Mouse (Mus musculus) intestine, embryonic 16.5 days (tissue): ENCODE results near the gene Zfp105. TPM values are rescaled to one million over a fixed set of nuclear protein-coding genes. Genes with fewer than 3 reads are reported as not detected.

Experiments
- ATAC-seq: fragments of 200-750 bp; cut with Nextera tagmentation; 2 replicates; pipeline ENCODE4 v1.8.0; 2017; ENCODE audit warnings: moderate TSS enrichment, moderate library complexity
- H3K27ac ChIP-seq: fragments of 300-500 bp; sonication (generic); 2 replicates; pipeline ENCODE4 v1.5.1; 2014; ENCODE audit warnings: mild to moderate bottlenecking, low read length
- H3K27me3 ChIP-seq: fragments of 300-500 bp; sonication (generic); replicated peaks from 2 replicates; pipeline ENCODE4 v1.6.1; 2014; ENCODE audit warnings: low read length, control low read depth, mixed read lengths; ENCODE audit not compliant: control insufficient read depth, insufficient read depth
- H3K36me3 ChIP-seq: fragments of 300-500 bp; sonication (generic); 2 replicates; pipeline ENCODE4 v1.6.1; 2014; ENCODE audit warnings: low read length, control low read depth; ENCODE audit not compliant: control insufficient read depth, insufficient read depth
- H3K4me1 ChIP-seq: fragments of 300-500 bp; sonication (generic); 2 replicates; pipeline ENCODE4 v1.6.1; 2014; ENCODE audit warnings: low read length, control low read depth, mixed read lengths; ENCODE audit not compliant: control insufficient read depth, insufficient read depth
- H3K4me2 ChIP-seq: fragments of 300-500 bp; sonication (generic); 2 replicates; pipeline ENCODE4 v1.6.1; 2014; ENCODE audit warnings: low read depth, low read length, control low read depth
- H3K4me3 ChIP-seq: fragments of 300-500 bp; sonication (generic); 2 replicates; pipeline ENCODE4 v1.5.1; 2014; ENCODE audit warnings: mild to moderate bottlenecking, low read length
- H3K9ac ChIP-seq: fragments of 300-500 bp; sonication (generic); 2 replicates; pipeline ENCODE4 v1.6.1; 2014; ENCODE audit warnings: low read depth, low read length
- H3K9me3 ChIP-seq: fragments of 300-500 bp; sonication (generic); 2 replicates; pipeline ENCODE4 v1.6.1; 2016; ENCODE audit warnings: low read length, control low read depth; ENCODE audit not compliant: control insufficient read depth
- WGBS: fragments of 180-500 bp; shearing (Covaris S2); extraction: QIAGEN DNeasy Blood & Tissue Kit; methylation state at CpG from one replicate; pipeline ENCODE4 v1.1.7; 2014; 5-methylcytosine and 5-hydroxymethylcytosine counted together
- polyA plus RNA-seq: library from polyadenylated mRNA; unstranded; fragments of >200 nt; fragmentation: Nextera tagmentation; extraction: Ambion mirVana; gene quantifications from 2 replicates; pipeline ENCODE4 v1.2.1, GENCODE M21; 2015

Zfp105 gene
- polyA plus RNA-seq, 1 experiment from 2014 or later, result 10.0 TPM

GRCm38 (mm10) chr9:122950643-122951475 is 28.0 kb downstream of the Zfp105 start, which contains the start of the genes 1110059G10Rik and Kif15:
1110059G10Rik (minus strand) TSS chr9:122951000.
Kif15 (plus strand) TSS chr9:122951046.
- Histone ChIP-seq H3K9ac (peak within 1 kb of the TSS; percentile 84), H3K27ac (peak within 1 kb of the TSS; percentile 76), H3K4me2 (peak within 1 kb of the TSS; percentile 67), H3K36me3 (no peaks in the 10 kb centered on the region; the same call in 1 of the 2 replicates), H3K27me3 (no peaks in the 10 kb centered on the region), H3K4me1 (peaks cover 12% of the 10 kb centered on the region; the same call in 1 of the 2 replicates), H3K9me3 (no peaks in the 10 kb centered on the region), H3K4me3 (peak within 1 kb of the TSS; percentile 90)
- peak; percentile 91 for ATAC-seq
- WGBS, result under 1% methylated on average over 64 of the region's 64 CpGs

Other genes with a start within 250 kb of the Zfp105 start
- not detected in 2 replicates for gene Topaz1, start 175.7 kb upstream of the Zfp105 start, polyA plus RNA-seq
- gene Tcaim, start 117.5 kb upstream of the Zfp105 start, polyA plus RNA-seq, result 5.5 and 5.6 TPM in 2 replicates
- 0.23 TPM in 1 of 2 replicates, not detected in the other for gene Gm35549, start 79.0 kb upstream of the Zfp105 start, polyA plus RNA-seq
- gene Zfp445, start 57.1 kb upstream of the Zfp105 start, polyA plus RNA-seq, result 41.3 and 41.5 TPM in 2 replicates
- gene Zkscan7, start 37.4 kb upstream of the Zfp105 start, polyA plus RNA-seq, result 3.7 and 4.3 TPM in 2 replicates
- 27.6 and 28.3 TPM in 2 replicates for gene 1110059G10Rik, start 27.9 kb downstream of the Zfp105 start, polyA plus RNA-seq
- gene Kif15, start 28.0 kb downstream of the Zfp105 start, polyA plus RNA-seq, result 29.7 and 34.4 TPM in 2 replicates
- gene Tmem42, start 98.3 kb downstream of the Zfp105 start, polyA plus RNA-seq, result 19.9 and 20.2 TPM in 2 replicates
- 0.37 and 0.42 TPM in 2 replicates for gene Tgm4, start 111.7 kb downstream of the Zfp105 start, polyA plus RNA-seq
- 75.8 and 76.9 TPM in 2 replicates for gene Zdhhc3, start 190.1 kb downstream of the Zfp105 start, polyA plus RNA-seq
- gene Exosc7, start 190.1 kb downstream of the Zfp105 start, polyA plus RNA-seq, result 130 and 146 TPM in 2 replicates
- gene Clec3b, start 227.9 kb downstream of the Zfp105 start, polyA plus RNA-seq, result 0.27 and 0.42 TPM in 2 replicates